Mouse (Mus musculus): Measurements from ENCODE around the gene Gm4756. TPM values are rescaled to one million over a fixed set of nuclear protein-coding genes. Genes with fewer than 3 reads are reported as not detected.
"Not testable (repeated sequence)": the region's sequence is repeated elsewhere in the genome, so short reads cannot be mapped to it uniquely, and the experiment has no call there.

Gene Gm4756
- polyA plus RNA-seq (2015; fragmentation: Nextera tagmentation; extraction: Ambion mirVana), result not detected in 2 replicates

DNA sequence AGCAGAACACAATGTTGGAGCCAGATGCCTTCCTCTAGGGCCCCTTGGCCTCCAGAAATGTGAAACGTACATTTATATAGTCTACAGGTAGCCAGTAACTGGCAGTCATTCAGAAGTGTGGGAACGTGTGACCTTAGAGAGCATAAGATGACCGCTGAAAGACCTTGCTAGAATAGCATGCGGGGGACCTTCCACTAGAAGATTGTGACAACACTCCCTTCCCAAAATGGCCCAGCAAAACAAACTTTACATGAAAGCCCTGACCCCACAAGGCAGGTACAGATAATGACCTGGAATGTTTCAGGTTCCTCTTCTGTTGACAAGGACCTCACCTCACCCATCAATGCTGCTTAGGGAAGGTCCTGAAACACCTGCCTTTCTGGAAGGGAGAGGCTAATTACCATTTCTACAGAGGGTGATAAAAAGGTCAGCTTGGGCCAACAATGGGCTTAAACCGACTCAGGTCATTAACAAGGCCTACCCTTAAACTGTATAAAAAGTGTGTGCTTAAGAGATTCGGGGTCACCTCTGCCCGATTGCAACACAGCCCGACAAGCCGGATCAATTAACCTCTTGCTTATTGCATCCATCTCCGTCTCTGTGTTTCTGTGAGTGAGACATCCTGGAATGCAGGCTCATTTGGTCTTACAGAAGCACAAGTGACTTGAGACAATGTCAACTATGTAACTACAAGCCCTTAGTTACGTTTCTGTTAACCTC is at the start of gene Gm4756:
Gene Gm4756 (minus strand): TSS at position 51 of the 720 bp plus-strand sequence.
- no peak for DNase-seq (ENCODE audit: low spot score)

DNA sequence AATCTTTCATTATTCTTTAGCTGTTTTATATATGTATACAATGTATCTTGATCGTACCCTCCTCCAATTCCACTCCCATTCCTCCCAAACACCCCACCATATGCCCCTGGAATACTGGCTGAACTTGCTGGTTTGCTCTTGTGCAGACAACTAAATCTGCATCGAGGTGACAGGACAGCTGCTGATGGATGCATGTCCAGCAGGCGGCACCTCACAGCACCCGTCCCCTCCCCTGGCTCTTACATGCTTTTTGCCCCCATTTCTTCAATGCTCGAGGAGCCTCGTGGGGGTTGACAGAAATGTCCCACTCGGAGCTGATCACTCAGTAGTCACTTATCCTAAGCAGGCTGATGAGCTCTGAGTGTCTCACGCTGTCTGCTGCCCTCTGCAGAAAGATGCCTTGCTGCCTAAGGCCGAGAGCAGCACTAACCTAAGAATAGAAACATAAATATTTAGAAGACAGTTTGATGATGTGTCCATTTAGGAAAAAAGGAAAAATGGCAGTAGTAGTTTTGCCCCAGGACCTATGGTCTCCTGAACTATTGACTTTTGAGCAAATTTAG is 45.5 kb upstream of the Gm4756 start:
- DNase-seq (ENCODE audit: low spot score), result no peak

DNA sequence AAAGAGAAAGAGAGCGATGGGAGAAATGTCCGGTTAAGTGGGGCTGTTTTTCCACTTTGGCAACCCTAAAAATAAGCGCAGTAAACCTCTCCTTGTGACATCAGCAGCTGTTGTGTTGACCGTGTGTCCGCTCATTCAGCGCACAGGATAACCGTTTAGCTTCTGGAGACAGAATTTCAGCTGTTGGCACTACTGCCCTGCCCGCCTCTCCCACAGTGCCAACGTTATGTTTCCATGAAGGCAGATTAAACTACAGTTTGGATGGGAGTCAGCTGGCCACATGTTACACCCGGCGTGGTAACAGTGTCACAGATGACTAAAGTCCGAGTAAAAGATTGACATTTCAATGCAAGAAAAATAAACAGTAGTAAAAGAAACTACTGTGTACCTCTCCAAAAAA is 45.0 kb upstream of the Gm4756 start:
- DNase-seq (ENCODE audit: low spot score), result no peak

- DNase-seq (ENCODE audit: low spot score), result peak; percentile 49
These were observed 44.4 kb upstream of the Gm4756 start for GRCm38 (mm10) chr12:72693895-72694294.

DNA sequence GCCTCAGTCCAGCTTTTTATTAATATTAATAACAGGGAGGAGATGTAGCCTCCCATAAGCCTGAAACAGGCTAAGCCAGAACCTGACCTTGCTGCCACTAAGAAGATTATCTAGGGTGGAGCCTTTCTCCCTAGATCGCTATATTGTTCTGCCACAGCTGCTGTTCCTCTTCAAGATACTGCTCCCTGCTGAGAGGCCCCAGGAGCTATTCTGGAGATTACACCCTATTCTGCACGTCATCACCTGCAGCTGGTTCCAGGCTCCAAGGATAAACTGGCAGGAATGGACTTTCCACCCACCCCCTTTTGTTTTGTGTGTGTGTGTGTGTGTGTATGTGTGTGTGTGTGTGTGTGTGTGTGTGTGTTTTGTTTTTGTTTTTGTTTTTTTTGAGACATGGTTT is 38.8 kb upstream of the Gm4756 start:
- not testable (repeated sequence) for DNase-seq (ENCODE audit: low spot score)

GRCm38 (mm10) chr12:72687741-72688140 is 38.3 kb upstream of the Gm4756 start:
- not testable (repeated sequence) for DNase-seq (ENCODE audit: low spot score)

DNA sequence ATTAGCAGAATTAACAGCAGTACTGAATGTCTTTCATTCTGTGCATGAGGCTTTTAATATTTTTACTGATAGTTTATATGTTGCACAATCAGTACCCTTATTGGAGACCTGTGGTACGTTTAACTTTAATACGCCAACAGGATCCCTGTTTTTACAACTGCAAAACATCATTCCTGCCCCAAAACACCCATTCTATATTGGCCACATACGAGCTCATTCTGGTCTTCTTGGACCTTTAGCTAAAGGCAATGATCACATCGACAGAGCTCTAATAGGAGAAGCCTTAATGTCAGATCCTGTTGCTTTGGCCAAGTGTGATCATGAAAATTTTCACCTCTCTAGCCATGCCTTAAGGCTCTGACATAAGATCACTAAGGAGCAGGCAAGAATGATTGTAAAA is 37.1 kb upstream of the Gm4756 start:
- not testable (repeated sequence) for DNase-seq (ENCODE audit: low spot score)

DNA sequence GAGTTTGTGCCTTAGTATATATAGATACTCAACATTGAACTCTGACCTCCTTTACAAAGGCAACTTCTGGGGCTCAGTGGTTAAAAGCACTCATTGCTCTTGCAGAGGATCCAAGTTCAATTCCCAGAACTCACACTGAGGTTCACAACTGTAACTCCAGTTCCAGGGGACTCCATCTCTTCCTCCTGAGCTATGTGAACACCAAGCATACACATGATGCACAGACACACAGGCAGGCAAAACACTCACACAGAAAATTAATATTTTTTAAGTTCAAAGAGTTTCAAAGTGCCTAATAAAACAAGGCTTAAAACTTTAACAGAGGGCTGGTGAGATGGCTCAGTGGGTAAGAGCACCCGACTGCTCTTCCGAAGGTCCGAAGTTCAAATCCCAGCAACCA is 34.2 kb upstream of the Gm4756 start:
- DNase-seq (ENCODE audit: low spot score), result no peak

DNA sequence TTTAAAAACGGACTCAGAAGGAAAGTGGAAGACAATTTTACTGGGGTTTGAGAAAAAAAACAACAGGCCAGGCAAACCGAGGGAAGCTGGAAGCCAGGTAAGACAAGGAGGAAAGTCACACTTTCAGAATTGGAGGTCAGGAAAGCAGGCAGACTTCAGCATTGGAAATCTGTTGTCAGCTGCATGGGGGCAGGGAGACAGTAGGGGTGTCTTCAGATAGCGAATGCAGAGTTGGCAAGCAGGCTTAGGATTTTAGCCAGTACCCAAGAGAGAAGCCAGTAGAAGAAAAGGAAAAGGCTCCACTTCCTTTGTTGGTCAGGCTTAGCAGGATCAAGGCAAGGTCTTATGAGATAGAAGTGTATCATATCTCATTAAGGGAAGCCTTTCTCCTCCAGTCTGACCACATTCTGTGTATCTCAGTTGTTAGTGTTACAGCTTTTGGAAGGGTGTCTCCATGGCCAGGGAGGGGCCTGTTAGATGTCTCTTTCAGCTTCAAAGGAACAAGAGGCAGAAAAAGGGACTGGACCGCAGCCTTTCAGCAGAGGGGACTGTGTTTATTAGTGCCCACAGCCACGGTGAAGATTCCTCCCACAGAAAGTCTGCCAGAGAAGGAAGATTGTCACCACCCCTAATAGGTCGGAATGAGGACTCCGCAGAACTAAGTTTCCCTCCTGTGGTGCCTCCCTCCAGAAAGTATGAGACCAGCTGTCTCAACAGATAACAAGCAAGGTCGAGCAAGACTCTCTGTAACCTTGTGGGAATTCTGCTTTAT is 33.2 kb upstream of the Gm4756 start:
- DNase-seq (ENCODE audit: low spot score), result no peak

- no peak for DNase-seq (ENCODE audit: low spot score)
These were observed 32.5 kb upstream of the Gm4756 start for GRCm38 (mm10) chr12:72681919-72682318.

DNA sequence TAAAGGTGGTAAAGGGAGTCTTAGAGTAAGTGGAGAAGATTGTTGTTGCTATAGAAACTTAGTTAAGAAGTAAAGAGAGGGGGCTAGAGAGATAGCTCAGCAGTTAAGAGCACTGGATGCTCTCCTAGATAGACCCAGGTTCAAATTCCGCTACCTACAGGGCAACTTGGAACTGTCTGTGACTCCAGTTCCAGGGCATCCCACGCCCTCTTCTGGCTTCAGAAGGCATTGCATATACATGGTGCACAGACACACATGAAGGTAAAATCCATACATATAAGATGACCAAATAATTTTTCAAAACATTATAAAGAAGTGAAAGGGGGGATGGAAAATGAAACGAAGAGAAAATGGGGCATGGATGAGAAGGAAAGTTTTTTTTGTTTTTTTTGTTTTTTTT is 30.2 kb upstream of the Gm4756 start:
- no peak for DNase-seq (ENCODE audit: low spot score)

GRCm38 (mm10) chr12:72674820-72675219 is 25.4 kb upstream of the Gm4756 start:
- no peak for DNase-seq (ENCODE audit: low spot score)

DNA sequence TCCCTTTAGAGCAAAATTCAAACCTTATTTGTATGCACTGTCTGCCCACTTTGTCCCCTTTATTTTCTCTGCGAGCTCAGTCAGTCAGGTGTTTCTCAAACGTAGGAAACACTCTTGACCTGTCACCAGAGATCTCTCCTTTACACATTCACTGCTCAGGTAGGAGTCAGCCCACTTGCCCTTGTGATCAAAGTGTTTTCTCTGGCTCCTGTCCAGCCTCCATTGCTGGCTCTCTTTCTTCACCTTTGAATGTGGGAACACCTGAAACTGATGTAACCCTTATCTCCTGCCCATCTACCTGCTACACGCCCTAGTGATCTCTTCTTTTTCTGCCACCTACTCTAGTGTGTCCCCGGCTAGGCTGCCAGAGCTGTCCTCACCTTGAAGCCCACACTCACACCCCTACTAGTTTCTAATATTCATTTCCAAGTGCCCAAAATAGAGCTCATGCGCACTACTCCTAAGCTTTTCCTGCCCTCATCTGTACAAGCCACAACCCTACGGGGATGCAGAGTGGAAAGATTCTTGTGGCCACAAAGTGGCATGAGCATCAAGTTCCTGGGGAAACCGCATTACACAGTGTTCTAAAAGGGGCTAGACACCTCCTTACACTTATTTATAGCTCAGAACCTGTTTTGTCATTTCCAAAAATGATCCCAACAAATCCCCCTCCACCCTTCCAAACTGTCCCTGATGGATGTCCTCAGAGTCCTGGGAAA is 24.8 kb upstream of the Gm4756 start:
- no peak for DNase-seq (ENCODE audit: low spot score)

- DNase-seq (ENCODE audit: low spot score), result no peak
These were observed 22.2 kb upstream of the Gm4756 start for GRCm38 (mm10) chr12:72671516-72672135.

GRCm38 (mm10) chr12:72670921-72671320 is 21.5 kb upstream of the Gm4756 start:
- no peak for DNase-seq (ENCODE audit: low spot score)

GRCm38 (mm10) chr12:72667868-72668469 is 18.5 kb upstream of the Gm4756 start:
- DNase-seq (ENCODE audit: low spot score), result no peak

- DNase-seq (ENCODE audit: low spot score), result no peak
These were observed 16.6 kb upstream of the Gm4756 start for GRCm38 (mm10) chr12:72666015-72666414.

DNA sequence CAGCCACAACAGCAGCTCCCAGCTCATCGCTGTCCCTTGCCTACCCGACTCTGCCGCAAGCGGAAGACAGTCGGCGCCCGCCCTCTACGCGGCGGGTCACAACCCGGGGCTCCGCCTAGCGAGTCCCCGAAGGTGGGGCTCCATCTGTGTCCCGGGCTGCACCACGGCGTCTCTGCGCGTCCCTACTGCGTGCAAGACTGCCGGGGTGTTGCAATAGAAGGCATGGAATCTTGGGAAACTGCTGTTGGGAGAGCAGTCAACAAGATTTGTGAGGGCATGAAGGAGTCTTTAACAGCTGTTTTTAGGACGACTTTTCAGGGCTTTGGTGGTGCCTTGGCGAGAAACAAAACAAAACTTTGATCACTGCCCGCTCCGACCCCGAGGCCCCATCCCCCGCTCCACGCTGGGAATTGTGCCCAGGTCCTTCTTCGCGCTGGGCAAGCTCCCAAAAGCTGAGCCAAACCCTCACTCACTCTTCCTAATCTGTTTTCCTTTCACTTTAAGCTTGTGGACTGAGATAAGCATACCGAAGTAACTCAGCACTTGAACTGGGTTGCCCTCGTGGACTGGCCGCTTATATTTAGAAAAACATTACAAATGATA is 15.4 kb upstream of the Gm4756 start, which contains the start of gene Dhrs7:
Gene Dhrs7 (minus strand): TSS at position 175 of the 603 bp plus-strand sequence.
- peak; percentile 86 for DNase-seq (ENCODE audit: low spot score)

DNA sequence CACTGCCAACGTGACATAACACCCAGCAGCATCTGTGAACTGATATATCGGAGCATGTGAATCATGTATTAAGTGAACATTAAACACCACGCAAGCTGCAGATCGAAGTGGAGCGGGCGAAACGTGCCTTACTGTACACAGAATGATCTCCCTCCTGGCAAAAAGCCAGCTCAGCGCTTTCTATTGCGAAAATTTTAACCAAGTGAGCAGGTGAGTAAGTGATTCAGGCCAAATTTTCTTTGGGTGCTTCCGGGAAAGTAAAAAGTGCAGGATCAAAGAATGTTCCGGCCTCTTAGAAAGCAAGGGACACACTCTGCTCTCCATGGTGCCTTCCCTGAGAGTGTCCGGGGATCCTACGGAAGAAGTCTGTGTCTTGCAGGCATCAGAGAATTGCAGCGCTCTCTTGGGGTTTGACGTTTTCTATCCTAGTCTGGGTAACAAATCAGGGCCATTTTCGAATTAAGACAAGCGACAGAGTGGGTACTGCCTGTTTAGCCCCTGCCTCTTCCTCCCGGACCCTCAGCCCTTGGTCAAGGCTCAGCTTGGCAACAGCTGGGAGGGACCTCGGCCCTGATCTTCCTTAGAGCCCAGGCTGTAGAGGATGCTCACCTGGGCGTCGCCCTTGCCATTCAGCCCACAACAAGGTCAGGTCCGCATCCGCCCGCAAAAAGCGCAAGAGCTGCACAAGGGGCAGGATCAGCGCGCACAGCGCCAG is 14.7 kb upstream of the Gm4756 start:
- DNase-seq (ENCODE audit: low spot score), result peak; percentile 7

- no peak for DNase-seq (ENCODE audit: low spot score)
These were observed 6.3 kb upstream of the Gm4756 start for GRCm38 (mm10) chr12:72655775-72656174.

All from thymus, postnatal 0 days (tissue).